Mouse (Mus musculus) limb, embryonic 10.5 days (tissue): Measurements from ENCODE around the gene Ctdspl. TPM values are rescaled to one million over a fixed set of nuclear protein-coding genes. Genes with fewer than 3 reads are reported as not detected.

Experiments
- DNase-seq: peaks from one replicate; pipeline ENCODE4 v3.0.0-alpha.2; 2017; ENCODE audit warnings: low spot score
- H3K27ac ChIP-seq: fragments of 300-500 bp; sonication (generic); 2 replicates; pipeline ENCODE4 v1.5.1; 2016; ENCODE audit warnings: mild to moderate bottlenecking
- H3K27me3 ChIP-seq: fragments of 300-500 bp; sonication (generic); 2 replicates; pipeline ENCODE4 v1.6.1; 2016; ENCODE audit warnings: low read depth, mild to moderate bottlenecking; ENCODE audit not compliant: poor library complexity, severe bottlenecking
- H3K36me3 ChIP-seq: fragments of 300-500 bp; sonication (generic); 2 replicates; pipeline ENCODE4 v1.6.1; 2016; ENCODE audit warnings: mild to moderate bottlenecking, moderate library complexity
- H3K4me1 ChIP-seq: fragments of 300-500 bp; sonication (generic); 2 replicates; pipeline ENCODE4 v1.6.1; 2016
- H3K4me3 ChIP-seq: fragments of 300-500 bp; sonication (generic); 2 replicates; pipeline ENCODE4 v1.5.1; 2016; ENCODE audit warnings: mild to moderate bottlenecking, moderate library complexity
- H3K9me3 ChIP-seq: fragments of 300-500 bp; sonication (generic); replicated peaks from 2 replicates; pipeline ENCODE4 v1.6.1; 2016; ENCODE audit warnings: mild to moderate bottlenecking
- WGBS: fragments of 180-500 bp; shearing (Covaris S2); methylation state at CpG from one replicate; pipeline ENCODE4 v1.1.7; 2016; 5-methylcytosine and 5-hydroxymethylcytosine counted together
- polyA plus RNA-seq: library from polyadenylated mRNA; unstranded; fragments of >200 nt; fragmentation: Nextera tagmentation; extraction: Ambion mirVana; gene quantifications from 2 replicates; pipeline ENCODE4 v1.2.1, GENCODE M21; 2016

The Ctdspl gene
- polyA plus RNA-seq, 1 experiment from 2014 or later: 11.6 TPM

- Histone ChIP-seq H3K4me3 (no peak overlapping the region), H3K27me3 (no peaks in the 10 kb centered on the region), H3K4me1 (peaks cover 33% of the 10 kb centered on the region), H3K36me3 (peaks cover 22% of the 10 kb centered on the region), H3K27ac (peak overlapping the region; percentile 75), H3K9me3 (no peaks in the 10 kb centered on the region)
- DNase-seq: no peak
- 61% methylated on average over 9 of the region's 9 CpGs for WGBS
Measured at GRCm38 (mm10) chr9:118891593-118891992, 34.7 kb upstream of the Ctdspl start.

- peaks cover 25% of the 10 kb centered on the region for H3K4me1 ChIP-seq
- no peak overlapping the region for H3K4me3 ChIP-seq
- no peak for DNase-seq
- peaks cover 35% of the 10 kb centered on the region for H3K36me3 ChIP-seq
- H3K9me3 ChIP-seq: no peaks in the 10 kb centered on the region
- H3K27me3 ChIP-seq: no peaks in the 10 kb centered on the region
- no peak overlapping the region for H3K27ac ChIP-seq
- WGBS: 81% methylated on average over 2 of the region's 2 CpGs
Measured at GRCm38 (mm10) chr9:118895101-118895500, 31.2 kb upstream of the Ctdspl start.

- H3K9me3 ChIP-seq: no peaks in the 10 kb centered on the region
- H3K4me1 ChIP-seq: peaks cover 22% of the 10 kb centered on the region
- DNase-seq: no peak
- H3K4me3 ChIP-seq: no peak overlapping the region
- H3K27ac ChIP-seq: no peak overlapping the region
- H3K27me3 ChIP-seq: no peaks in the 10 kb centered on the region
- WGBS: 76% methylated on average over 2 of the region's 2 CpGs
- H3K36me3 ChIP-seq: peaks cover 27% of the 10 kb centered on the region
Measured at GRCm38 (mm10) chr9:118900677-118901076, 25.6 kb upstream of the Ctdspl start.

DNA sequence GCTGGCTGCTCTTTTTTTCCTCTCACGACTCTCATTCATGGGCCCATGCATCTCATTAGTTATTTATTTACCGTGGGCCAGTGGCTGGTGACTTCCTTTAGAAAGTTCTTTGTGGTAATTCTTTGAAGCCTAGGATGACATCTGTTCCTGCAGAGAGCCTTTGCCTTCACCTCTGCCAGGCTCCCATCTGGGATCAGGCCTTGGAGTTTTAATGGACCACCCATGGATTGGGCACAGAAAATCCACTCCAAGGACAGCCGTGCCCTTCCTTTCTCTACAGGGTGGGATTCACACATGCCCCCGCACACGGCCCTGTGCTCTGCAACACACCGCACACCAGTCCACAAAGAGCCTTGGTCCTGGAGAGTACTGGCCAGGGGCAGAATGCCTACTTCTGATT is 24.3 kb upstream of the Ctdspl start:
- Histone ChIP-seq H3K4me1 (peaks cover 25% of the 10 kb centered on the region), H3K27ac (peak overlapping the region; percentile 57), H3K27me3 (no peaks in the 10 kb centered on the region), H3K36me3 (peaks cover 27% of the 10 kb centered on the region), H3K4me3 (no peak overlapping the region), H3K9me3 (no peaks in the 10 kb centered on the region)
- no peak for DNase-seq
- WGBS: 58% methylated on average over 6 of the region's 6 CpGs

DNA sequence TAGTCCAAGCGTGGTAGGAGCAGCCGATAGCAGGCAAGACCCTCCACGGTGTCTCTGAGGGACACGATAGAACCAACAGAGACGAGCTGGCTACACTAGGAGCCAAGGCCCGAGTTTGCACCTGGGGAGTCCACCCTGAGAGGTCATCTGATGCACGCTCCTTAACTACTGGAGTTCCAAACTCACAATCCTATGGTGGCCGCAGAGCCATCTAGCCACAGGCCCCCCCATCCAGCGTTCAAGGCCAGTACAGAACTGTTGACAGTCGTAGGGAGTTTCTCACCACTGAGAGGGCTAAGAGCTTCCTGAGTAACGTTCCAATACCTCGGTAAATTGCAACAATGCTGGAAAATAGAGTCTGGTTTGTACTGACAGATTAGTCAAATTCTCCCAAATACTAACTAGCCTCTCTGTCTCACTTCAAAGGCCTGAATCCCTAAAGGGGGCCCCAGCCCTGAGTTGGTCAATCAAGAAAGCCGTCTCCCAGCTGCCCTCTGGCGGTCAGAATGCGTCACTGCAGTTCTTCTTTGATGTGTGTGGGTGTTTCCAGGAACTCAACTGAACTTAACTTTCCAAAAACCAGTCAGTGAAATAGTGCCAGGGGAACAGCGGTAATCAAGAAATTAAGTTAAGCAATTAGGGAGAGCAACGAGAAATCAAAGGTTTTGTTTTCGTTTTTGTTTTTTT is 18.2 kb upstream of the Ctdspl start:
- H3K4me1 ChIP-seq: peaks cover 15% of the 10 kb centered on the region
- WGBS: 50% methylated on average over 18 of the region's 18 CpGs
- peak; percentile 91 for DNase-seq
- no peaks in the 10 kb centered on the region for H3K36me3 ChIP-seq
- no peak overlapping the region for H3K4me3 ChIP-seq
- no peaks in the 10 kb centered on the region for H3K9me3 ChIP-seq
- no peaks in the 10 kb centered on the region for H3K27me3 ChIP-seq
- H3K27ac ChIP-seq: peak overlapping the region; percentile 47

DNA sequence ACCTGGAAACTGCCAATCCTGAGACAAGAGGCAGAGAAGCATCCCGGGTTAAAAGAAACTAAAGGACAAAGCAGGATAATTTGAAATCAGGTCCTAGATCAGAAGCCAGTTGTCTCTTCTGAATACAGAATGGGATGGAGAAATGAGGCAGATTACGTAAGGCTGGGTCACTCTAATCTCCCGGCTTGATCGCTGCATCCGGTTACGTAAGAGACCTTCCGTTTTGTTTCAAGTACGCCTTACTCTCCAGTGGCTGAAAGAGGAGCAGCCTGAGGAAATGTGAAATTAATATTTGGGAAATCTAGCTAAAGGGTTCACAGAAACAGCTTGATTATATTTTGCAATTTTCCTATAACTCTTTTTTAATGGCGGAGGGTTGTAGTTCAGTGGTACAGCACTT is 13.2 kb upstream of the Ctdspl start:
- H3K36me3 ChIP-seq: no peaks in the 10 kb centered on the region
- H3K4me1 ChIP-seq: peaks cover 7% of the 10 kb centered on the region
- no peak overlapping the region for H3K27ac ChIP-seq
- H3K9me3 ChIP-seq: no peaks in the 10 kb centered on the region
- H3K27me3 ChIP-seq: no peaks in the 10 kb centered on the region
- H3K4me3 ChIP-seq: no peak overlapping the region
- 97% methylated on average over 9 of the region's 9 CpGs for WGBS
- no peak for DNase-seq

DNA sequence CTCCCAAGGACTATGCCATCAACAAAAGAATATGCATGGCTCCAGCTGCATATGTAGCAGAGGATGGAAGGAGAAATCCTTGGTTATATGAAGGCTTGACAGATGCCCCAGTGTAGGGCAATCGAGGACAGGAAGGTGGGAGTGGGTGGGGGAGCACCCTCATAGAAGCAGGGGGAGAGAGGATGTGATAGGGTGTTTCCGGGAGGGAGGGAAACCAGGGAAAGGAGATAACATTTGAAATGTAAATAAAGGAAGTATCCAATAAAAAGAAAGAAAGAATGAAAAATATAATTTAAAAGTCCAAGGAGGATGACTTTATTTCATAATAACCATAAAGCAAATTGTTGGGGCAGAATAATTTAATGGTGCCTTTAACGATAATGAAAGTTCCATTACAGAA is 12.6 kb upstream of the Ctdspl start:
- no peak for DNase-seq
- WGBS: 89% methylated on average over 3 of the region's 3 CpGs
- H3K4me1 ChIP-seq: peaks cover 5% of the 10 kb centered on the region; the same call in 1 of the 2 replicates
- H3K27ac ChIP-seq: no peak overlapping the region
- H3K27me3 ChIP-seq: no peaks in the 10 kb centered on the region
- H3K4me3 ChIP-seq: no peak overlapping the region
- no peaks in the 10 kb centered on the region for H3K9me3 ChIP-seq
- no peaks in the 10 kb centered on the region for H3K36me3 ChIP-seq

GRCm38 (mm10) chr9:118914589-118914988 is 11.7 kb upstream of the Ctdspl start:
- Histone ChIP-seq H3K36me3 (no peaks in the 10 kb centered on the region), H3K4me1 (peaks cover 5% of the 10 kb centered on the region; the same call in 1 of the 2 replicates), H3K27ac (no peak overlapping the region), H3K9me3 (no peaks in the 10 kb centered on the region), H3K4me3 (no peak overlapping the region), H3K27me3 (peaks cover under 1% of the 10 kb centered on the region; the same call in 1 of the 2 replicates)
- WGBS: 50% methylated on average over 8 of the region's 8 CpGs
- DNase-seq: no peak

DNA sequence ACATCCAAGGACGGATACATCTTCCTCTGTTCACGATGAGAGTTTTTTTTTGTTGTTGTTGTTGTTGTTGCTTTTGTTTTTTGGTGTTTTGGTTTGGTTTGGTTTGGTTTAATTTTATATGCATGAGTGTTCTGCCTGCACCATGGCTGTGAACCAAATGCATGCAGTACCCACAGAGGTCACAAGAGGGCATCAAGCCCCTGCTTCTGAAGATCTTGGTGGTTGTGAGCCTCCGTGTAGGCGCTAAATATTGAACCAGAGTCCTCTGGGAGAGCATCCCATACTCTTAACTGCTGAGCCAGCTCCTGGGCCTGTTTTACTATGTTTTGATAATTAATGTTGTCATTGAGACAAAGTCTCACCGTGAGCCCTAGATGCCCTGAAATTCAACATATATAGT is 11.0 kb upstream of the Ctdspl start:
- Histone ChIP-seq H3K4me3 (no peak overlapping the region), H3K4me1 (peaks cover 5% of the 10 kb centered on the region; the same call in 1 of the 2 replicates), H3K27me3 (peaks cover 7% of the 10 kb centered on the region; the same call in 1 of the 2 replicates), H3K27ac (no peak overlapping the region), H3K36me3 (no peaks in the 10 kb centered on the region), H3K9me3 (no peaks in the 10 kb centered on the region)
- no peak for DNase-seq
- WGBS: 56% methylated on average over 5 of the region's 5 CpGs

DNA sequence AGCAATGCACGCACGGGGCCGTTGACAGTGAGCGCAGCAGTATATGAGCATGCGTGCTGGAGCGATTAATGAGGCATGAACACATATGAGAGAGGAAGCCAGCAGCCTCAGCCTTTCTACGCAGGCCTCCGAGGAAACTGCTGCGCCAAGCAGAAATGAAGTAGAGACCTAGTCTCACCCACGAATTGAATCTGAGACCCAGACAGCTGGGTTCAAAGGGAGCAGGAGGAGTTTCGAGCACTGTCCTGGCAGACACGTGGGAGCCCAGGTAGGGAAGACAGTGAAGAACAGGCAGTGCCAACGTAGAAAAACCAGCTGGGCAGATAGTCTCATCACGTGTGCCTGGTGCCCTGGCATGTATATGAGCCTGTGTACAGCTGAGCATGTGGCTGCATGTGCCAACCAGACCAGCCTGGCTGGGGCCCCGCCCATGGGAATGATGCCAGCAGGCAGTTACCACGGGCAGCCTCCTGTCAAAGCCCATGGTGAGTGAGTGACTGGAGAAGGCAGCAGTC is 6.5 kb upstream of the Ctdspl start:
- WGBS: 81% methylated on average over 16 of the region's 16 CpGs
- peaks cover 15% of the 10 kb centered on the region for H3K27me3 ChIP-seq
- DNase-seq: no peak

GRCm38 (mm10) chr9:118920798-118921515 is 5.3 kb upstream of the Ctdspl start:
- peaks cover 15% of the 10 kb centered on the region for H3K27me3 ChIP-seq
- H3K36me3 ChIP-seq: no peaks in the 10 kb centered on the region
- peaks cover 24% of the 10 kb centered on the region for H3K4me1 ChIP-seq
- H3K4me3 ChIP-seq: no peak overlapping the region
- peak; percentile 92 for DNase-seq
- no peaks in the 10 kb centered on the region for H3K9me3 ChIP-seq
- H3K27ac ChIP-seq: no peak overlapping the region
- 54% methylated on average over 12 of the region's 12 CpGs for WGBS

More for the DNA sequence above, 6.5 kb upstream of the Ctdspl start:
- Histone ChIP-seq H3K27ac (no peak overlapping the region), H3K9me3 (no peaks in the 10 kb centered on the region), H3K4me1 (peaks cover 12% of the 10 kb centered on the region), H3K36me3 (no peaks in the 10 kb centered on the region), H3K4me3 (no peak overlapping the region)

GRCm38 (mm10) chr9:118921926-118922325 is 4.3 kb upstream of the Ctdspl start:
- WGBS: 70% methylated on average over 3 of the region's 3 CpGs
- Histone ChIP-seq H3K36me3 (no peaks in the 10 kb centered on the region), H3K4me3 (no peak overlapping the region), H3K27ac (no peak overlapping the region), H3K27me3 (peaks cover 15% of the 10 kb centered on the region), H3K4me1 (peaks cover 30% of the 10 kb centered on the region), H3K9me3 (no peaks in the 10 kb centered on the region)
- DNase-seq: no peak

- H3K27me3 ChIP-seq: peaks cover 25% of the 10 kb centered on the region
- no peak for DNase-seq
- WGBS: 8% methylated on average over 15 of the region's 16 CpGs
- peaks cover 55% of the 10 kb centered on the region for H3K4me1 ChIP-seq
- peak overlapping the region; percentile 90 for H3K4me3 ChIP-seq
- H3K9me3 ChIP-seq: no peaks in the 10 kb centered on the region
- peak overlapping the region; percentile 91 for H3K27ac ChIP-seq
- no peaks in the 10 kb centered on the region for H3K36me3 ChIP-seq
Measured at GRCm38 (mm10) chr9:118924554-118925085, 1.6 kb upstream of the Ctdspl start.
